Mouse (Mus musculus): ENCODE results near the gene Sun1. TPM values are rescaled to one million over a fixed set of nuclear protein-coding genes. Genes with fewer than 3 reads are reported as not detected.

Sun1 gene
- polyA plus RNA-seq, 1 experiment from 2014 or later = 56.0 TPM

DNA sequence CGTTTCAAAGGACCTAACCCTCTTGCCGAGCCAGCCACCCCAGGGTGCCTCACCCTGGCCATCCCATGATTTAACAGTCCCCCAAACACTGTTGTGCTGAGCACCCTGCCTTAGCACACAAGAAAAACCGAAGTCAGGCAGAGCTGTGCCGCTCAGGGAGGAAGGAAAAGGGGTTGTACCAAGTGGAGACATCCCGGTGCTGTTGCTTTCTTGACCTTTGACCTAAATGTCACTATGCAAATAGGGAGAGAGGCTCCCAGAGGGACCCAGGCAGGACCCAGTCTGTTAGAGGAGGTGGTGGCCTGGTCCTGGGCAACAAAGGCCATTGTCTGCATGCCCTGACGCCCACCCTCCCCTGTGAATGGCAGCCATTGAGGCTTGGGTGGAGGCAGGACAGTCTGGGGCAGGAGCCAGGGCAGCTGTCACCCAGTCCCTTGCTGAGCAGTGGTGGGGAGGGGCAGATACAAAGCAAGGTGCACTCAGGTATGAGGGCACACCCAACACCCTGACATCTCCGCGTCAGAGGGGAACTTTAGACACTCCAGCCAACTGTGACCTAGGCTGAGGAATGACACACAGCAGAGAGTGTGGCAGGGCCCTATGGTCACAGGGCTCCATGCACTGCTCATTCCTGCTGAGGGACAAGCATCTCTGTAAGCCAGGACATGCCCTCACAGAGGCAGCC lies 85.1 kb downstream of the Sun1 start:
- H3K4me3 ChIP-seq (ENCODE audit: low read length) = no peak overlapping the region
- H3K9me3 ChIP-seq (ENCODE audit: control insufficient read depth, low read length) = no peaks in the 10 kb centered on the region
- H3K27ac ChIP-seq (ENCODE audit: low read length) = peak overlapping the region; percentile 57
- no peak for ATAC-seq (ENCODE audit: low read depth)
- no peaks in the 10 kb centered on the region for H3K36me3 ChIP-seq (ENCODE audit: control insufficient read depth, insufficient read depth, low read length)
- peaks cover 24% of the 10 kb centered on the region for H3K4me1 ChIP-seq (replicated peaks; ENCODE audit: control insufficient read depth, insufficient read depth, low read length)
- no peak overlapping the region for H3K9ac ChIP-seq (ENCODE audit: low read length)
- H3K27me3 ChIP-seq (ENCODE audit: control insufficient read depth, insufficient read depth, low read depth, low read length) = no peaks in the 10 kb centered on the region
- WGBS = 45% methylated on average over 8 of the region's 8 CpGs
- no peak overlapping the region for H3K4me2 ChIP-seq (ENCODE audit: low read depth, low read length)

DNA sequence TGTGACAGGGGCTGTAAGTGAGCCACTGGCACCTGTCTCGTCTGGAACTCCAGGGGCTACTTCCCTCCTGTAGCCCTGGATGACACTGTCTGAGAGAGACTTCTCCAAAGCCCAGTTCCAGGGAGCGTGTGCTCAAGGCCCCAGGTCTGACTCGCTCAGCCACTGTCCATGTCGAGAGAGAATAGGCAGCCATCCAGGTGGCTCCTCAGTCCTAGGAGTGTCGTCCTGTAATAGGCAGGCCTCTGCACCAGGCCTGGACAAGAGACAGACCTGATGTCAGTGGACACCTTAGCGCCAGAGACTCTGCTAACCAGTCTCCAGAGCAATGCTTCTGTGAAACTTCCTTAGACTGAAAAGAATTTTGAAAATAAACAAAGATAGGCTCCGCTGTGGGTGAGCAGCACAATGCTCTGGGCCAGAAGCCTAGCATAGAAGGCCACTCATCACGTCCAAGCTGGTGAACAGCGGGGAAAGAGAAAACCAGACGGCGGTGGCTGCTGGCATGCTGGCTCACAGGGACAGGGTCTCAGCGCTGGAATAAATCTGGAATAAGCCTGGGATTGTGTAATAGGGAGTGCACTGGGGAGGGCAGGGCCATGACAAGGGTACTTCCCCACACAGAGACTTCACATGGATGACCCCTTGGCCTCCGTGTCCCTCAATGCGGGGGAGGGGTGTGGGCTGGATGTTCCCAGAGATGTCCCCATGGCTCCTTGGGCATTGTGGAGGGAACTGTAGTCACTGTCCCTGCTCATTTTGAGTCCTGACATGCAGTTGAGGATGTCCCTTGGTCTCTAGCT lies 85.9 kb downstream of the Sun1 start:
- Histone ChIP-seq H3K4me1 (replicated peaks; ENCODE audit: control insufficient read depth, insufficient read depth, low read length) (peaks cover 24% of the 10 kb centered on the region), H3K4me3 (ENCODE audit: low read length) (no peak overlapping the region), H3K36me3 (ENCODE audit: control insufficient read depth, insufficient read depth, low read length) (no peaks in the 10 kb centered on the region), H3K4me2 (ENCODE audit: low read depth, low read length) (no peak overlapping the region), H3K27me3 (ENCODE audit: control insufficient read depth, insufficient read depth, low read depth, low read length) (no peaks in the 10 kb centered on the region), H3K9ac (ENCODE audit: low read length) (no peak overlapping the region; the same call in 1 of the 2 replicates), H3K9me3 (ENCODE audit: control insufficient read depth, low read length) (no peaks in the 10 kb centered on the region), H3K27ac (ENCODE audit: low read length) (peak overlapping the region; percentile 57)
- peak; percentile 53 for ATAC-seq (ENCODE audit: low read depth)
- 36% methylated on average over 14 of the region's 14 CpGs for whole genome bisulfite sequencing

DNA sequence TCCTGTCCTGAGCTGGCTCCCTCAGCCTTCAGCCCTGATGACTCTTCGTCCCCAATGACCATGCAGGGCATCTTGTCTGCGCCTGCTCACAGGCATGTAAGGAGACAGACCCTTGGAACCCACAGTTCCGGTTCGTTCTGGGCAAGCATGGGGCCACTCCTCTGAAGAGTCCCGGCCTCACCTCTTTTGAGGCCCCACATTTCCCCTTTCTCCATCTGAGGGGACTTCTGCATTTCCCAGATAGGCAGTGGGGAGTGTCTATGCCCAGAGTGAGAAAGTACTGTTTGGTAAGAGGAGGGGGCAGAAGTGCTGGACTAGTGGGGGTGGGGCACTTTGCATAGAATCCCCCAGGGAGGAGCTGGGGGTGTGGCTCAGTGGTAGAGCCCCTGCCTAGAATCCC lies 86.7 kb downstream of the Sun1 start:
- H3K9ac ChIP-seq (ENCODE audit: low read length) = no peak overlapping the region
- WGBS = 80% methylated on average over 5 of the region's 5 CpGs
- H3K27ac ChIP-seq (ENCODE audit: low read length) = peak overlapping the region; percentile 57
- no peak overlapping the region for H3K4me2 ChIP-seq (ENCODE audit: low read depth, low read length)
- H3K36me3 ChIP-seq (ENCODE audit: control insufficient read depth, insufficient read depth, low read length) = no peaks in the 10 kb centered on the region
- H3K9me3 ChIP-seq (ENCODE audit: control insufficient read depth, low read length) = no peaks in the 10 kb centered on the region
- no peak overlapping the region for H3K4me3 ChIP-seq (ENCODE audit: low read length)
- no peaks in the 10 kb centered on the region for H3K27me3 ChIP-seq (ENCODE audit: control insufficient read depth, insufficient read depth, low read depth, low read length)
- no peak for ATAC-seq (ENCODE audit: low read depth)
- H3K4me1 ChIP-seq (replicated peaks; ENCODE audit: control insufficient read depth, insufficient read depth, low read length) = peaks cover 20% of the 10 kb centered on the region

DNA sequence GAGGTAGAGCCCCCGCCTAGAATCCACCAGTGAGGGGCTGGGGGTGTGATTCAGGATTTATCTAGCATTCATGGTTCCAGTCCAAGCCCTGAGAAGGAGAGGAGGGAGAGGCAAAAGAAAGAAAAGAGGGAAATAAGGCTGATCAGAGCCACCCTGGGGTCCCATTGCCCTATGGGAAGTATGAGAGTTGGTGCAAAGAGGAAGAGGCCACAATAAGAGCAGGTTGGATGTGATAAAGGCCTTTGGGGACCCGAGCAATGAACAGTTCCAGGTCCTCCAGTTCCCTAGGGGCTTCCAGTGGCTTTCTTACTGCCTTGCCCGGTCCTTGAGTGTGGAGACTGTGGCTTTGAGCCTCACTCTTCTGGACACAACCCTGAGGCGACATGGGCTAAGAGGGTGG lies 87.3 kb downstream of the Sun1 start:
- no peak overlapping the region for H3K27ac ChIP-seq (ENCODE audit: low read length)
- no peak overlapping the region for H3K4me2 ChIP-seq (ENCODE audit: low read depth, low read length)
- no peaks in the 10 kb centered on the region for H3K9me3 ChIP-seq (ENCODE audit: control insufficient read depth, low read length)
- H3K4me3 ChIP-seq (ENCODE audit: low read length) = no peak overlapping the region
- 79% methylated on average over 4 of the region's 4 CpGs for WGBS
- H3K9ac ChIP-seq (ENCODE audit: low read length) = no peak overlapping the region
- H3K27me3 ChIP-seq (ENCODE audit: control insufficient read depth, insufficient read depth, low read depth, low read length) = no peaks in the 10 kb centered on the region
- H3K4me1 ChIP-seq (replicated peaks; ENCODE audit: control insufficient read depth, insufficient read depth, low read length) = peaks cover 19% of the 10 kb centered on the region
- no peak for ATAC-seq (ENCODE audit: low read depth)
- H3K36me3 ChIP-seq (ENCODE audit: control insufficient read depth, insufficient read depth, low read length) = no peaks in the 10 kb centered on the region

DNA sequence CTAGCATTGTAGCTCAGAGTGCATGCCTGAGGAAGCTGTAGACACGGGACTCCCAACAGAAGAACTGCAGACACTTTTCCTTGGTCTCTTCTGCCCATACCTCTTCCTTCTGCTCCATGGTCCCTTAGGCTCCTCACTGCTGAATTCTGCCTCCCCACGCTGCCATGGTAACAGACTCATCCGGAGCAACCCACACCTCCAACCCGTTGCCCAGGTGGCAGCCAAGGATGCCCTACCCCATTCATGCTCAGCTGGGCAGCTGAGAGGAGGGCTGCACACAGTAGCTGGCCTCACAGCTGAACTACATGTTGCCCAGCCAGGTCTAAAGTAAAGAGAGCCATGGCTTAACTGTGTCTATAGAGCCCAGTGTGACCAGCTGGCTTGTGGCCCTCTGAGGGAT lies 88.2 kb downstream of the Sun1 start:
- no peak overlapping the region for H3K4me3 ChIP-seq (ENCODE audit: low read length)
- H3K4me2 ChIP-seq (ENCODE audit: low read depth, low read length) = no peak overlapping the region
- H3K9ac ChIP-seq (ENCODE audit: low read length) = no peak overlapping the region
- WGBS = 74% methylated on average over 4 of the region's 4 CpGs
- H3K27ac ChIP-seq (ENCODE audit: low read length) = no peak overlapping the region
- H3K4me1 ChIP-seq (replicated peaks; ENCODE audit: control insufficient read depth, insufficient read depth, low read length) = peaks cover 19% of the 10 kb centered on the region
- ATAC-seq (ENCODE audit: low read depth) = no peak
- H3K27me3 ChIP-seq (ENCODE audit: control insufficient read depth, insufficient read depth, low read depth, low read length) = no peaks in the 10 kb centered on the region
- H3K36me3 ChIP-seq (ENCODE audit: control insufficient read depth, insufficient read depth, low read length) = no peaks in the 10 kb centered on the region
- no peaks in the 10 kb centered on the region for H3K9me3 ChIP-seq (ENCODE audit: control insufficient read depth, low read length)

DNA sequence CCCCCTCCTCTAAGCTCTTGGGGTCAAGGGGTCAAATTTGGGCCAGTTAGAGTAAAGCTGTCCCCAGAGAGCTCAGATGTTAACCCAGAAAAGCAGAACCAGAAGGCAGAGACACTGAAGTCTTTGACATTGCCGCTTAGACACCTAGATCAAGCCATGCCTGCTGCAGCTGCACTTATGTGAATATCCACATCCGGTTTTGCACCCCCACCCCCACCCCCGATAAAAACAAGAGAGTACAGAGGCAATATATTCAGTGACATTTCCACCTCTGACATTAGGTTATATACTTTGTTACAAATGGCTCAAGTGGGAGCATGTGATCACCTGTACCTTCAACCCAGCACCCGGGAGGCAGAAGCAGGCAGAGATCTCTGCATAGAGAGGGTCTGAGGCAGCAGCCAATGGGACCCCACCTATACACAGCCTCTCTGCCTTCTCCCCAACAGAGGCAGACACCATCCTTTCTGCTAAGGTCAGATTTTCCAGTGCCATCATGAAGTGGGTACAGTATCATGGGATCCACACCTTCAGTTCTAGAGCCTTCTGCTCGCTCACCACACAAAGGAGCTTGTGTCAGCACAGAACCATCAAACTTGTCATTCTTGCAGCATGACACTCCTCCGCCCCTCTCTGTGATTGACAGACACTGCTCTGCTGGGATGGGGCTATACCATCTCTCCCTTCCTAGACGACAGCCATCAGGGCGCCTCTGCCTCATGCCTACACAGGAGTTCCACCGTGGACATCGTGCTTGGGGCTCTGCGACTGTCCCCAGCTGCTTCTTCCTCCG lies 90.2 kb downstream of the Sun1 start:
- 81% methylated on average over 12 of the region's 12 CpGs for WGBS
- Histone ChIP-seq H3K36me3 (ENCODE audit: control insufficient read depth, insufficient read depth, low read length) (no peaks in the 10 kb centered on the region), H3K4me2 (ENCODE audit: low read depth, low read length) (no peak overlapping the region), H3K4me1 (replicated peaks; ENCODE audit: control insufficient read depth, insufficient read depth, low read length) (peaks cover 15% of the 10 kb centered on the region), H3K9ac (ENCODE audit: low read length) (no peak overlapping the region), H3K27me3 (ENCODE audit: control insufficient read depth, insufficient read depth, low read depth, low read length) (no peaks in the 10 kb centered on the region), H3K4me3 (ENCODE audit: low read length) (no peak overlapping the region), H3K27ac (ENCODE audit: low read length) (no peak overlapping the region), H3K9me3 (ENCODE audit: control insufficient read depth, low read length) (no peaks in the 10 kb centered on the region)
- ATAC-seq (ENCODE audit: low read depth) = no peak

DNA sequence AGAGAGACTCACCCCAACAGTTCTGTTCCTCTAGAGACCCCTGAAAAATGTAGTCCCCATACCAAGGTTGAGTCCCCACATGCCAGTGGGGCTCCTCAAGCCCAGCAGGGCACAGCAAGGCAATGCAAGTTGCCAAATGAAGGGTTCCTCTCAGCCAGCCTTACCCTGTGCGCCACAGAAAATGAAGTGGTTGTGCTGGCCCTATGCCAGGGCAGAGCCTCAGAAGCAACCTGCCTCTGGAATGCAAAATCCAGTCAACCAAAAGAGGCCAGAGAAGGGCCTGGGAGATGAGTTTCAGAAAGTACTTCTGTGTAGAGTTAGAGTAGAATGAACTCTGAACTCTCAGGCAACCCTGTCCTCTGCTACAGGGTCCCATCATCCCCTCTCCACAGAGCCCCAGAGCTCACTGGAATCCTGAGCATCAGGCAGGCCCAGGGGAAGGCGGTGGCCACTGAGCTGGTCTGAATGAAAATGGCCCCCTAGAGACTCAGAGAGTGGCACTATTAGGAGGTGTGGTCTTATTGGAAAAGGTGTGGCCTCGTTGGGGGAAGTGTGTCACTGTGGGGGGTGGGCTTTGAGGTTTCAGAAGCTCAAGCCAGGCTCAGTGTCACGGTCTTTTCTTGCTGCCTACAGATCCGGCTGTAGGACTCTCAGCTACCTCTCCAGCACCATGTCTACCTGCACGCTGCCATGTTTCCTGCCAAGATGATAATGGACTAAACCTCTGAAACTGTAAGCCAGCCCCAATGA lies 91.5 kb downstream of the Sun1 start:
- WGBS = 58% methylated on average over 6 of the region's 6 CpGs
- no peak overlapping the region for H3K4me3 ChIP-seq (ENCODE audit: low read length)
- H3K9me3 ChIP-seq (ENCODE audit: control insufficient read depth, low read length) = no peaks in the 10 kb centered on the region
- H3K27ac ChIP-seq (ENCODE audit: low read length) = no peak overlapping the region
- peak; percentile 12; the same call in 1 of the 2 replicates for ATAC-seq (ENCODE audit: low read depth)
- no peaks in the 10 kb centered on the region for H3K36me3 ChIP-seq (ENCODE audit: control insufficient read depth, insufficient read depth, low read length)
- H3K4me2 ChIP-seq (ENCODE audit: low read depth, low read length) = no peak overlapping the region
- H3K9ac ChIP-seq (ENCODE audit: low read length) = no peak overlapping the region
- H3K27me3 ChIP-seq (ENCODE audit: control insufficient read depth, insufficient read depth, low read depth, low read length) = no peaks in the 10 kb centered on the region
- peaks cover 3% of the 10 kb centered on the region; the same call in 1 of the 2 replicates for H3K4me1 ChIP-seq (replicated peaks; ENCODE audit: control insufficient read depth, insufficient read depth, low read length)

DNA sequence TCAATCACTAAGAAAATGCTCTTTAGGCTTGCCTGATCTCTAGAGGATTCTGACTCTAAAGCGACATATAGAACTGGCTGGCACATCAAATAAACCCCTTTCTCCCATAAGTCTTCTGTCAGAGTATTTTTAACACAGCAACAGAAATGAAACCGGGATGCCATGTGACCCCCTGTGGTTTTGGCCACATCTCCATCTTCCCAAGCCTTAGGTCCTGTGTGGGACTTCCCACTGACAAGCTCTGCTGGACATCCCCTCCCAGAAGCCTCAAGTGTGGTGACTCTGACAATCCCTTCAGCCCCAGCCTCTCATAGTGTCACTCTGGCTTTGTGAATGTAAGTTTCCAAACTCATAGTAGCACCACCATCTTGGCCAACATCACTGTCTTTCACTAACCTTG lies 93.7 kb downstream of the Sun1 start:
- H3K9ac ChIP-seq (ENCODE audit: low read length) = no peak overlapping the region
- no peaks in the 10 kb centered on the region for H3K9me3 ChIP-seq (ENCODE audit: control insufficient read depth, low read length)
- no peak for ATAC-seq (ENCODE audit: low read depth)
- H3K4me3 ChIP-seq (ENCODE audit: low read length) = no peak overlapping the region
- H3K4me1 ChIP-seq (replicated peaks; ENCODE audit: control insufficient read depth, insufficient read depth, low read length) = no peaks in the 10 kb centered on the region
- no peaks in the 10 kb centered on the region for H3K27me3 ChIP-seq (ENCODE audit: control insufficient read depth, insufficient read depth, low read depth, low read length)
- no peaks in the 10 kb centered on the region for H3K36me3 ChIP-seq (ENCODE audit: control insufficient read depth, insufficient read depth, low read length)
- H3K27ac ChIP-seq (ENCODE audit: low read length) = no peak overlapping the region
- no peak overlapping the region for H3K4me2 ChIP-seq (ENCODE audit: low read depth, low read length)
- 75% methylated on average over 2 of the region's 2 CpGs for WGBS

Data from lung, embryonic 16.5 days (tissue).